Mouse (Mus musculus) bone marrow, adult 2 months (tissue): ENCODE measurements around the gene 6430548M08Rik. TPM values are rescaled to one million over a fixed set of nuclear protein-coding genes. Genes with fewer than 3 reads are reported as not detected.

ENCODE experiments used
- H3K27ac ChIP-seq: fragments of 200-500 bp; 2 replicates; pipeline ENCODE4 v1.5.1; 2012; ENCODE audit warnings: low read depth, mild to moderate bottlenecking, control low read depth, inconsistent platforms, low read length; ENCODE audit not compliant: control insufficient read depth, poor library complexity, insufficient read depth
- H3K4me1 ChIP-seq: fragments of 200-500 bp; 2 replicates; pipeline ENCODE4 v1.6.1; 2011; ENCODE audit warnings: low read length; ENCODE audit not compliant: control insufficient read depth, insufficient read depth
- H3K4me3 ChIP-seq: fragments of 200-500 bp; replicated peaks from 2 replicates; pipeline ENCODE3; 2011; ENCODE audit warnings: mild to moderate bottlenecking, low read depth, low read length, control low read depth; ENCODE audit not compliant: control insufficient read depth
- CTCF ChIP-seq: fragments of 200-500 bp; IDR thresholded peaks from 2 replicates; pipeline ENCODE4 v1.5.1; 2011; ENCODE audit warnings: low read length, control low read depth; ENCODE audit not compliant: control insufficient read depth, insufficient read depth
- POLR2A ChIP-seq: fragments of 200-500 bp; IDR thresholded peaks from 2 replicates; pipeline ENCODE4 v1.6.1; 2011; ENCODE audit warnings: low read depth, mild to moderate bottlenecking, control low read depth, low read length, borderline replicate concordance; ENCODE audit not compliant: control insufficient read depth
- WGBS: fragments of 180-500 bp; shearing (Covaris S2); methylation state at CpG from one replicate; pipeline ENCODE4 v1.1.7; 2018; 5-methylcytosine and 5-hydroxymethylcytosine counted together
- polyA plus RNA-seq: library from polyadenylated mRNA; stranded (reverse); fragments of >200 nt; gene quantifications from 2 replicates; pipeline ENCODE4 v1.2.4, GENCODE M21; 2011; ENCODE audit warnings: low replicate concordance; ENCODE audit not compliant: missing spikeins, insufficient read depth, insufficient read length

Gene 6430548M08Rik
- polyA plus RNA-seq, result 30.4 and 78.7 TPM in 2 replicates

DNA sequence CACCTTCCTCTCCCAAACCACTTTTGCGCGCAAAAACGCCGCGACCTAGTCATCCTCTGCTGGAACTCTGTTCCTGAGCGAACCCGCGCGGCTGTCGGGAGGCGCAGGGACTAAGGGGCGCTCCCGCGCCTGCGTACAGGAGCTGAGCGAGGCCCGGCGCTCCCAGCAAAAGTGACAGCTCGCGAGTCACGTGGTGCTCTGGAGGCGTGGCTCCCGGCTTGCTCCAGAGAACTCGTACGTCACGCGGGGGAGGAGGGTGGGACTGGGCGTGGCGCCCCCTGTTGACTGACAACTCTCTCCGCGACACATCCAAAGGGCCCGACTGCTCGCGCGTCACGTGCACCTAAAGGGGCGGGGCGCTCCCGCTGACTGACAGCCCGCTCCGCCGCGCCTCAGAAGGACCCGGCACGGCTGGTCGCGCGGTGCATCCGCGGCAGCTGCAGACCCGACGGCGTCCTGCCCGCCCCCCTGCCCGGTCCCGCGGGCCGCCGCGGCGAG lies at the start of gene 6430548M08Rik:
Gene 6430548M08Rik, plus strand, starts transcription at position 395 of the 498 bp plus-strand sequence.
- Histone ChIP-seq H3K4me3 (peak within 1 kb of the TSS; percentile 77), H3K27ac (peak within 1 kb of the TSS; percentile 90), H3K4me1 (peaks cover 6% of the 10 kb centered on the region; the same call in 1 of the 2 replicates)
- TF ChIP-seq POLR2A, result peak; percentile 63; the same call in 1 of the 2 replicates
- TF ChIP-seq CTCF, result peak; percentile 55
- WGBS, result under 1% methylated on average over 61 of the region's 61 CpGs

DNA sequence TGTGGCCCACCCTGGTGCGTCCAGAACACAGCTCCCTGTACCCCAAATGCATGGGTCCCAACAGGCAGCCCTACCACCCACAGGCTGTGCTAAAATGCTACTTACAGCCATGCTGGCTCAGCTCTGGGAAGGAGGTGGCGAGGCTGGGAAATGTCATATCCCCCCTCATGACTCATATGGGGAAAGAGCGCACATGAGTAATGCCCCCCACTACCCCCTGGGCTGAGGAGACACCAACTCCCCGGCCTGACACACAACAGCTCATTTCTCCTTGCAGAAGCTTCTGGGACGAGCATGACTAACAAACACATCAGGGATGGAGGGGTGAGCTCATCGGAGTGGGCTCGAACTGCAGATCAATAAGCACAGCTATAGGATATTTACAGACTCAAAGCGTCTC lies 48.3 kb upstream of the 6430548M08Rik start:
- no peak overlapping the region for H3K27ac ChIP-seq
- WGBS, result 84% methylated on average over 8 of the region's 8 CpGs
- TF ChIP-seq POLR2A (no peak), CTCF (no peak)
- no peaks in the 10 kb centered on the region; the same call in 1 of the 2 replicates for H3K4me1 ChIP-seq
- H3K4me3 ChIP-seq, result no peak overlapping the region

DNA sequence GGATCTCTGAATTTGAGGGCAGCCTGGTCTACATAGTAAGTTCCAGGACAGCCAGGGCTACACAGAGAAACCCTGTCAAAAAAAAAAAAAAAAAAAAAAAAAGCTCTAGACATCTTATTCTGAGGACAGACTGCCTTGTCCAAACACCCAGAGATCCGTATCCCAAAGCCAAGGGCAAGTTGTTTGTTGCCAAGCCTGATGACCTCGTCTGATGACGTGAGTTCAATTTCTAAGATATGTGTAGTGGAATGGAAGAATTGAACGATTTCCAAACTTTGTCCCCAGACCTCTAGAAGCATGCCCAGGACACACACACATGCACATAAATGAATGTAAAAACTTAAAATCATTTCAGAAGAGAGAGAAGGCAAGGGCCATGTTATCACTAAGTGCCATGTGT lies 47.7 kb upstream of the 6430548M08Rik start:
- Histone ChIP-seq H3K4me3 (no peak overlapping the region), H3K27ac (no peak overlapping the region), H3K4me1 (no peaks in the 10 kb centered on the region; the same call in 1 of the 2 replicates)
- 82% methylated on average over 4 of the region's 4 CpGs for WGBS
- TF ChIP-seq CTCF, result no peak
- no peak for TF ChIP-seq POLR2A

DNA sequence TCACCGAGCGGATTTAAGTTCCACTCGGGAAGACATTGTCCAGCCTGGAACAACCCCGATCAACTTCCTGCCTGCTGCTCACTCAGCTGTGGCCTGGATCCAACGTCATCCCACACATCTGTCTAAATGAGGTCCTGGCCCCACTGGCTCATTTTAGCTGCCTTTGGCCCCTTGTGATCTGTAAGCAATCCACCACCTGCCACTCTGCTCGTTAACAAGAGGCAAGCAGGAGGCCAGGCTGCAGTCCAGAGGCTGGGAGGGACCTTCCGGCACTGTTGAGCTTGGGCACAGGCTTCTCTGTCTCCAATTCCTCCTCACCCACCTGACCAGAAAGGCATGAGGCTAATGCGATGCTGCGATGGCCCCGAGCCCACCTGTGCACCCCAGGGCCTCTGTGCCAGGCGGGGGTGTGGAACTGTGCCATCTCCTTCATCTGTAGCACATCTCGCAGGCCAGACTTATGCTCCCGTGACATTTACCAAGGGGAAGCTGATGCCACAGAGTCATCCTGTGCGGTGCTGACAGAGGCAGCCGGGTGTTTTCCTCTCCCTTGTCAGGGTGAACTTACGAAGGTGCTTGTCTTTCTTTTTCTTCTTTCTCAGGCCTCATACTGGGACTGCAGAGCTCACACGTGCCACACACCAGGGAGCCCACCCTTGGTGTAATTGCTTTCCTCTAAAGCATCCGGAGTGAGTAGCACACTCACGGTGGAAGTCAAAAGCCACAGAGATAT lies 45.9 kb upstream of the 6430548M08Rik start:
- H3K27ac ChIP-seq, result peak overlapping the region; percentile 58
- H3K4me3 ChIP-seq, result peak overlapping the region; percentile 33
- no peaks in the 10 kb centered on the region; the same call in 1 of the 2 replicates for H3K4me1 ChIP-seq
- 56% methylated on average over 19 of the region's 19 CpGs for WGBS
- TF ChIP-seq POLR2A, result no peak
- no peak for TF ChIP-seq CTCF

DNA sequence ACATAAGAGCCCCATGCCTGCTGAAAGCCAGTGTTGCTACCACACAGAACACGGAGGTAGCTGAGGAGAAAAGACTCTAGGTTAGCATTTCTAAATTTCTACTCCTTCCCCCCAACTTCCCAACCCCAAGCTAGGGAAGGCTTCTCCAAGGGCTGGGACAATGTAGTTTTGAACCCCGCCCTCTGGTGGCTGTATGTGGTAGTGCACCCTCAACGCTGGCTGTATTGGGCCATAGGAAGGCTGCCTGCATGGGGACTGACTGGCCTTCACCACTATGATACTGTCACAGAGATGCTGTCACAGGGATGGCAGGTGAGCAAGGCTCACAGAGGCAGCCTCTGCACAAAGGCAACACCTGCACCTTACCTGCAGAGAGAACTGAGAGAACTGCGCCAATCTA lies 42.3 kb upstream of the 6430548M08Rik start:
- Histone ChIP-seq H3K27ac (no peak overlapping the region), H3K4me1 (no peaks in the 10 kb centered on the region; the same call in 1 of the 2 replicates), H3K4me3 (no peak overlapping the region)
- TF ChIP-seq CTCF (peak; percentile 89), POLR2A (no peak)
- WGBS, result 23% methylated on average over 4 of the region's 4 CpGs

DNA sequence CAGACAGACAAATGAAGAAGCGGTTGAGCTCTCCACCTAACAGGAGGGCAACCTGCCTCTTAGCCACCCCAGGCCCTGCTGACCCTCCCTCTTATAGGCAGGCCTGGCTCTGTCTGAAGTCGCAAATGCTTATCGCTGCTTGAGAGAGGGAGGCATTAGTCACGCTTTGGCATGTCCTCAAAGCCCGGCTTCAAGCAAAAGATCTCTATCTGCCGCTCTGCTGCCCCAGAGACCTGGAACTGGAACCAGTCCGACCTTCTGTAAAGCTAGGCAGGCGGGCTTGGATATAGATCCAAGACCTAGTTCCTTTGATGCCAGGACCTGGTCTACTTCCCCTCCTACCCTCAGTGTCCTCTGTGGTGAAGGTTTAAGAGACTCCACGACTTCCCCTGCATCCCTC lies 41.7 kb upstream of the 6430548M08Rik start:
- TF ChIP-seq POLR2A, result no peak
- no peak for TF ChIP-seq CTCF
- 80% methylated on average over 9 of the region's 9 CpGs for WGBS
- Histone ChIP-seq H3K27ac (no peak overlapping the region), H3K4me3 (no peak overlapping the region), H3K4me1 (no peaks in the 10 kb centered on the region; the same call in 1 of the 2 replicates)

DNA sequence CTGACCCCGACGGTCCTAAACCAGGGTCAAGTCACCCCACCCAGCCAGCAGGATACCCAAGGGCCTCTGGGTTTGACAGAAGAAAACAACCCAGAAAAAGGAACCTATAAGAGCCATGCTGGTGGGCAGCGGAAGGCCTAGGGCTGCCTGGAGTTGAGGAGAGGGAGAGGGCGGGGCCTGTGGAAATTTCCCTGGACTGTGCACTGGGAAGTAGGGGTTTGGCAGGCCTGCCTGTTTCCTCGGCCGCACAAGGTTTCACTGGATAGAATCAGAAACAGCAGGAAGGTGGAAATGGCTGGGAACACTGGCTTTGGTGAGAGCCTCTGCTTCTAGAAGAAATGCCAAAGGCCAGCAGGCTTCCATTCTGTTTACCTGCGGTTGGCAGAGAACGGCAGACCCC lies 41.1 kb upstream of the 6430548M08Rik start:
- no peak overlapping the region for H3K4me3 ChIP-seq
- H3K4me1 ChIP-seq, result no peaks in the 10 kb centered on the region; the same call in 1 of the 2 replicates
- TF ChIP-seq CTCF (no peak), POLR2A (no peak)
- no peak overlapping the region for H3K27ac ChIP-seq
- WGBS, result 85% methylated on average over 8 of the region's 8 CpGs

DNA sequence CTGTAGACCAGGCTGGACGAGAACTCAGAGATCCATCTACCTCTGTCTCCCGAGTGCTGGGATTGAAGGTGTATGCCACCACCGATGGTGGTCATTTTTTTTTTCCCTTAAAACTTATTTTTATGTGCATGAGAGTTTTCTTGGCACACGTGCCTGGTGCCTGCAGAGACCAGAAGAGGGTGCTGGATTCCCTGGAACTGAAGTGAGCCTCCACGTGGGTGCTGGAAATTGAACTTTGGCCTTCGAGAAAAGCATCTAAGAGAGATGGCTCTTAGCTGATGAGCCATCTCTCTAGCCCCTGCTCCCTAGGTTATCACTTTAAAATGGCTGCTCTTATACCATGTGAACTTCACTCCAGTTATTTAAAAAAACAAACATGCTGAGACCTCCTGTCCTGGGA lies 39.4 kb upstream of the 6430548M08Rik start:
- Histone ChIP-seq H3K27ac (no peak overlapping the region), H3K4me3 (no peak overlapping the region), H3K4me1 (no peaks in the 10 kb centered on the region; the same call in 1 of the 2 replicates)
- WGBS, result 69% methylated on average over 6 of the region's 6 CpGs
- no peak for TF ChIP-seq POLR2A
